Mouse (Mus musculus) hindbrain, embryonic 12.5 days (tissue): Measurements from ENCODE around the gene Dync1li1. TPM values are rescaled to one million over a fixed set of nuclear protein-coding genes. Genes with fewer than 3 reads are reported as not detected.

Experiments used
- ATAC-seq: fragments of 200-750 bp; cut with Nextera tagmentation; 2 replicates; pipeline ENCODE4 v1.8.0; 2017; ENCODE audit warnings: moderate TSS enrichment; ENCODE audit not compliant: low FRiP score
- H3K27ac ChIP-seq: fragments of 300-500 bp; sonication (generic); 2 replicates; pipeline ENCODE4 v1.5.1; 2016; ENCODE audit warnings: mild to moderate bottlenecking
- H3K27me3 ChIP-seq: fragments of 300-500 bp; sonication (generic); 2 replicates; pipeline ENCODE4 v1.6.1; 2016; ENCODE audit warnings: mild to moderate bottlenecking
- H3K36me3 ChIP-seq: fragments of 300-500 bp; sonication (generic); 2 replicates; pipeline ENCODE4 v1.6.1; 2016; ENCODE audit warnings: mild to moderate bottlenecking
- H3K4me1 ChIP-seq: fragments of 300-500 bp; sonication (generic); 2 replicates; pipeline ENCODE4 v1.6.1; 2016
- H3K4me2 ChIP-seq: fragments of 300-500 bp; sonication (generic); replicated peaks from 2 replicates; pipeline ENCODE4 v1.6.1; 2016; ENCODE audit warnings: mild to moderate bottlenecking
- H3K4me3 ChIP-seq: fragments of 300-500 bp; sonication (generic); 2 replicates; pipeline ENCODE4 v1.5.1; 2016; ENCODE audit warnings: mild to moderate bottlenecking
- H3K9ac ChIP-seq: fragments of 300-500 bp; sonication (generic); 2 replicates; pipeline ENCODE4 v1.6.1; 2016; ENCODE audit warnings: mild to moderate bottlenecking, moderate library complexity
- H3K9me3 ChIP-seq: fragments of 300-500 bp; sonication (generic); replicated peaks from 2 replicates; pipeline ENCODE4 v1.6.1; 2016; ENCODE audit warnings: mild to moderate bottlenecking
- WGBS: fragments of 180-500 bp; shearing (Covaris S2); methylation state at CpG from one replicate; pipeline ENCODE4 v1.1.7; 2016; 5-methylcytosine and 5-hydroxymethylcytosine counted together
- polyA plus RNA-seq: library from polyadenylated mRNA; unstranded; fragments of >200 nt; fragmentation: Nextera tagmentation; extraction: Ambion mirVana; gene quantifications from 2 replicates; pipeline ENCODE4 v1.2.1, GENCODE M21; 2016

The Dync1li1 gene
- polyA plus RNA-seq, 1 experiment from 2014 or later = 125 TPM

GRCm38 (mm10) chr9:114740336-114740735, 51.7 kb downstream of the Dync1li1 start:
- H3K27me3 ChIP-seq = no peaks in the 10 kb centered on the region
- H3K4me1 ChIP-seq = no peaks in the 10 kb centered on the region
- no peak overlapping the region for H3K4me2 ChIP-seq
- H3K9me3 ChIP-seq = no peaks in the 10 kb centered on the region
- peaks cover 11% of the 10 kb centered on the region; the same call in 1 of the 2 replicates for H3K36me3 ChIP-seq
- H3K9ac ChIP-seq = no peak overlapping the region
- 94% methylated on average over 9 of the region's 9 CpGs for WGBS
- no peak overlapping the region for H3K27ac ChIP-seq
- no peak for ATAC-seq
- no peak overlapping the region for H3K4me3 ChIP-seq

- H3K9me3 ChIP-seq = no peaks in the 10 kb centered on the region
- H3K4me1 ChIP-seq = no peaks in the 10 kb centered on the region
- H3K4me3 ChIP-seq = no peak overlapping the region
- peaks cover 26% of the 10 kb centered on the region for H3K36me3 ChIP-seq
- no peak for ATAC-seq
- no peak overlapping the region for H3K4me2 ChIP-seq
- WGBS = 79% methylated on average over 2 of the region's 2 CpGs
- H3K27ac ChIP-seq = no peak overlapping the region
- no peak overlapping the region for H3K9ac ChIP-seq
- no peaks in the 10 kb centered on the region for H3K27me3 ChIP-seq
Observed at GRCm38 (mm10) chr9:114742731-114743130, 54.1 kb downstream of the Dync1li1 start.

GRCm38 (mm10) chr9:114745163-114745562, 56.6 kb downstream of the Dync1li1 start:
- no peak overlapping the region for H3K4me3 ChIP-seq
- ATAC-seq = no peak
- H3K27me3 ChIP-seq = no peaks in the 10 kb centered on the region
- H3K4me2 ChIP-seq = no peak overlapping the region
- H3K4me1 ChIP-seq = no peaks in the 10 kb centered on the region
- 91% methylated on average over 4 of the region's 4 CpGs for WGBS
- H3K27ac ChIP-seq = no peak overlapping the region
- H3K9me3 ChIP-seq = no peaks in the 10 kb centered on the region
- H3K9ac ChIP-seq = no peak overlapping the region
- H3K36me3 ChIP-seq = peaks cover 37% of the 10 kb centered on the region

GRCm38 (mm10) chr9:114745654-114746053, 57.1 kb downstream of the Dync1li1 start:
- no peak for ATAC-seq
- Histone ChIP-seq H3K9ac (no peak overlapping the region), H3K9me3 (no peaks in the 10 kb centered on the region), H3K27ac (no peak overlapping the region), H3K27me3 (no peaks in the 10 kb centered on the region), H3K4me3 (no peak overlapping the region), H3K36me3 (peaks cover 41% of the 10 kb centered on the region), H3K4me1 (no peaks in the 10 kb centered on the region), H3K4me2 (no peak overlapping the region)
- 84% methylated on average over 4 of the region's 4 CpGs for WGBS

- 86% methylated on average over 10 of the region's 10 CpGs for WGBS
- Histone ChIP-seq H3K27me3 (no peaks in the 10 kb centered on the region), H3K4me3 (no peak overlapping the region), H3K4me1 (no peaks in the 10 kb centered on the region), H3K36me3 (peaks cover 36% of the 10 kb centered on the region), H3K27ac (no peak overlapping the region), H3K4me2 (no peak overlapping the region), H3K9ac (no peak overlapping the region), H3K9me3 (no peaks in the 10 kb centered on the region)
- ATAC-seq = no peak
Observed at GRCm38 (mm10) chr9:114747012-114747411, 58.4 kb downstream of the Dync1li1 start.

GRCm38 (mm10) chr9:114747466-114747865, 58.9 kb downstream of the Dync1li1 start:
- Histone ChIP-seq H3K9me3 (no peaks in the 10 kb centered on the region), H3K4me1 (no peaks in the 10 kb centered on the region), H3K27ac (no peak overlapping the region), H3K9ac (no peak overlapping the region), H3K27me3 (no peaks in the 10 kb centered on the region), H3K36me3 (peaks cover 36% of the 10 kb centered on the region), H3K4me3 (no peak overlapping the region), H3K4me2 (no peak overlapping the region)
- no peak for ATAC-seq
- 87% methylated on average over 12 of the region's 12 CpGs for WGBS

- Histone ChIP-seq H3K27ac (no peak overlapping the region), H3K4me1 (peaks cover 9% of the 10 kb centered on the region), H3K27me3 (no peaks in the 10 kb centered on the region), H3K4me3 (no peak overlapping the region), H3K9me3 (no peaks in the 10 kb centered on the region), H3K36me3 (peaks cover 32% of the 10 kb centered on the region), H3K9ac (no peak overlapping the region), H3K4me2 (no peak overlapping the region)
- 78% methylated on average over 3 of the region's 3 CpGs for WGBS
- no peak for ATAC-seq
Observed at GRCm38 (mm10) chr9:114751582-114751981, 63.0 kb downstream of the Dync1li1 start.

- peak; percentile 9 for ATAC-seq
- WGBS = 72% methylated on average over 9 of the region's 9 CpGs
- H3K9ac ChIP-seq = no peak overlapping the region
- H3K36me3 ChIP-seq = peaks cover 29% of the 10 kb centered on the region
- peaks cover 9% of the 10 kb centered on the region for H3K4me1 ChIP-seq
- H3K9me3 ChIP-seq = no peaks in the 10 kb centered on the region
- no peak overlapping the region; the same call in 1 of the 2 replicates for H3K27ac ChIP-seq
- H3K4me2 ChIP-seq = peak overlapping the region; percentile 66
- H3K27me3 ChIP-seq = no peaks in the 10 kb centered on the region
- H3K4me3 ChIP-seq = no peak overlapping the region
Observed at GRCm38 (mm10) chr9:114752311-114752710, 63.7 kb downstream of the Dync1li1 start.

GRCm38 (mm10) chr9:114752863-114753484, 64.4 kb downstream of the Dync1li1 start:
- peak overlapping the region; percentile 38 for H3K4me3 ChIP-seq
- ATAC-seq = peak; percentile 87
- peak overlapping the region; percentile 64 for H3K27ac ChIP-seq
- H3K4me1 ChIP-seq = peaks cover 9% of the 10 kb centered on the region
- peak overlapping the region; percentile 66 for H3K4me2 ChIP-seq
- peak overlapping the region; percentile 55 for H3K9ac ChIP-seq
- H3K9me3 ChIP-seq = no peaks in the 10 kb centered on the region
- 8% methylated on average over 36 of the region's 36 CpGs for WGBS
- H3K36me3 ChIP-seq = peaks cover 22% of the 10 kb centered on the region
- H3K27me3 ChIP-seq = no peaks in the 10 kb centered on the region

GRCm38 (mm10) chr9:114758272-114758671, 69.7 kb downstream of the Dync1li1 start:
- Histone ChIP-seq H3K4me3 (no peak overlapping the region), H3K27me3 (no peaks in the 10 kb centered on the region), H3K9me3 (no peaks in the 10 kb centered on the region), H3K4me2 (no peak overlapping the region), H3K36me3 (0 out of 2 replicates have a peak, but pooled peaks cover 4% of the 10 kb centered on the region), H3K9ac (no peak overlapping the region), H3K4me1 (peaks cover 1% of the 10 kb centered on the region; the same call in 1 of the 2 replicates), H3K27ac (no peak overlapping the region; the same call in 1 of the 2 replicates)
- 82% methylated on average over 7 of the region's 7 CpGs for WGBS
- ATAC-seq = no peak

- WGBS = 86% methylated on average over 5 of the region's 5 CpGs
- H3K36me3 ChIP-seq = 0 out of 2 replicates have a peak, but pooled peaks cover 4% of the 10 kb centered on the region
Observed at GRCm38 (mm10) chr9:114758801-114759200, 70.2 kb downstream of the Dync1li1 start.

GRCm38 (mm10) chr9:114759886-114760285, 71.3 kb downstream of the Dync1li1 start:
- ATAC-seq = no peak; the same call in 1 of the 2 replicates

More at GRCm38 (mm10) chr9:114758801-114759200, 70.2 kb downstream of the Dync1li1 start:
- no peak overlapping the region for H3K4me3 ChIP-seq
- no peak overlapping the region; the same call in 1 of the 2 replicates for H3K27ac ChIP-seq
- no peaks in the 10 kb centered on the region for H3K9me3 ChIP-seq
- ATAC-seq = no peak
- H3K9ac ChIP-seq = no peak overlapping the region
- no peaks in the 10 kb centered on the region for H3K27me3 ChIP-seq
- H3K4me1 ChIP-seq = no peaks in the 10 kb centered on the region
- no peak overlapping the region for H3K4me2 ChIP-seq

GRCm38 (mm10) chr9:114760353-114760752, 71.8 kb downstream of the Dync1li1 start:
- Histone ChIP-seq H3K4me2 (no peak overlapping the region), H3K4me1 (no peaks in the 10 kb centered on the region), H3K4me3 (no peak overlapping the region), H3K9ac (no peak overlapping the region), H3K36me3 (0 out of 2 replicates have a peak, but pooled peaks cover 4% of the 10 kb centered on the region), H3K9me3 (no peaks in the 10 kb centered on the region), H3K27me3 (no peaks in the 10 kb centered on the region), H3K27ac (no peak overlapping the region)
- no peak for ATAC-seq
- WGBS = 82% methylated on average over 5 of the region's 5 CpGs

More at GRCm38 (mm10) chr9:114759886-114760285, 71.3 kb downstream of the Dync1li1 start:
- Histone ChIP-seq H3K9ac (no peak overlapping the region), H3K4me3 (no peak overlapping the region), H3K36me3 (0 out of 2 replicates have a peak, but pooled peaks cover 4% of the 10 kb centered on the region), H3K4me2 (no peak overlapping the region), H3K27ac (no peak overlapping the region), H3K4me1 (no peaks in the 10 kb centered on the region), H3K27me3 (no peaks in the 10 kb centered on the region), H3K9me3 (no peaks in the 10 kb centered on the region)
- 65% methylated on average over 4 of the region's 4 CpGs for WGBS
